Mouse (Mus musculus) spleen, adult 18-20 months (tissue): ENCODE measurements around the gene AC124502.3.

ENCODE experiments used
- DNase-seq, 2 experiments: peaks; one replicate each; pipeline ENCODE4 v3.0.0; 2022; ENCODE audit warnings: mixed read lengths in 2 of 2

AC124502.3 gene

DNA sequence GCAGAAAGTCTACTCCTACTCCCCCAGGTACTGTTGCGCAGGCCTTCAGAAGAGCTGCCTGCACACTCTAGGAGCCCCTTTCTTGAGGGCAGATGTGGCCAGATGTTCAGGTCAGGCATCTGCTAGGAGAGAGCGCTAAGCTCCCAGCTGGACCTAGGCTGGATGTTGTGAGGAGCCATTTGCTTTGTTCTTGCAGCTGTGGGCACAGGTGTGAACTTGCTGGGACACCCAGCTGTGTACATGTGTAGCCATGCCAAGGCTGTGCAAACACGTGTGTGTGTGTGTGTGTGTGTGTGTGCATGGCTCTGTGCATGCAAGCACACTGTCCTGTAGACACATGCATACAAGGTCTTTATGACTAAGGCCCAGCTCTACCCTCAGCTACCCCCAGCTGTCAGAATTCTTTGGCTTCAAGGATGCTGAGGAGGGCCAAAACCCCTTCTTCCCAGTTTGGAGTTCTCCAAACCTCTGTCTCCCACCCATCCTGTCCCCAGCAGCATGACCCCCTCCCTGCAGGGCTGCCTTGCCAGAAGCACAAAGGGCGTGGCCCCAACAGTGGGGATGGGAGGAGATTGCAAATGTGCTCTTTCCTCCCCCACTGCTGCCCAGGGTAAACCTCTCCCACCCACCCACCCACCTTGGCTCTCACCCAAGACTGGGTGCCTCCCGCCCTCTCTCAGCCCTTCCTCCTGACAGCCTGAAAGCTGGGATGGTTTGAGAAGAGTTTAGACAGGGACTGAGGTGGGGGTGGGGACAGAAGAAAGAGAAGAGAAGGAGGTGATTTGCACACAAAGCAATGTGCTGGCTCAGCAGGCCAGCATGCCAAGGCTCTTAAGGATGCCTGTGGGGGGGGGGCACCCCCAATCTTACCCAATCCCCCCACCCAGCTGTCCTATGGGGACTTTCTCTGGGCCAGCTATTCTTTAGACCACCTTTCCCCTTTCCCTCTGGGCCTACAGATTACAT is 22.0 kb downstream of the AC124502.3 start:
- no peak for DNase-seq

DNA sequence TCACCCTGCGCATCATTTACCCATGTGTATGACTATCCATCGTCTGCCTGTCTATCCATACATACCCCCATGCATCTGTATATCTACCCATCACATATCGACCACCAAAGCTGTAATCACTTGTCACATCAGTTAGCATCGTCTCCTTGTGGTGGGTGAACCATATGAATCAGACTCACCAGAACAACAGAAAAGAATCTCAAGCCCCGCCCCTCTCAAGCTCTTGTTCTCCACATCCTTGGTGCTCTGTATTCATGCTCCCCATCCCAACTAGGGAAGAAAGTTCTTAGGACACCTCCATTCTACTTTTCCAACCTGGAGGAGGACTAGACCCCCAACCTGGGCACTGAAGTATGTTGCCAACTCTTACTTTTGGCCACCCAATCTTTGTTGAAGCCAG is 23.4 kb downstream of the AC124502.3 start:
- no peak for DNase-seq

DNA sequence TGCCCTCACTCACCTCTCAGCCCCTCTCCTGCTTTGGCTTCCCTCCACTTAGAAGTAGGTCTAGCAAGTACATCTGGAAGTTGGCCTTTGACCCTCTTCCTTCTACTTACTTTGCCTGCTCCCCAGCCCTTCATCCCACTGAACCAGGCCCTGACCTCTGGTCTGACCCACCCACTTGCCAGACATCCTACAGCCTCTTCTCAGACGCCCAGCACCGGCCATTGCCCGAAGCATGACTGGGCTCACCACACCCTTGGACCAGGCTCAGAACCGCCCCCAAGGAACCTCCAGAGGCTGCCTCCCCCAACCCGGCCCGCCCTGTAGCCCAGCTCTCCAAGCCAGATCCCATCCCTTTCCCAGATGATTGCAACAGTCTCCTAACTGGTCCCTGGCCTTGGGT is 23.8 kb downstream of the AC124502.3 start:
- no peak for DNase-seq

DNA sequence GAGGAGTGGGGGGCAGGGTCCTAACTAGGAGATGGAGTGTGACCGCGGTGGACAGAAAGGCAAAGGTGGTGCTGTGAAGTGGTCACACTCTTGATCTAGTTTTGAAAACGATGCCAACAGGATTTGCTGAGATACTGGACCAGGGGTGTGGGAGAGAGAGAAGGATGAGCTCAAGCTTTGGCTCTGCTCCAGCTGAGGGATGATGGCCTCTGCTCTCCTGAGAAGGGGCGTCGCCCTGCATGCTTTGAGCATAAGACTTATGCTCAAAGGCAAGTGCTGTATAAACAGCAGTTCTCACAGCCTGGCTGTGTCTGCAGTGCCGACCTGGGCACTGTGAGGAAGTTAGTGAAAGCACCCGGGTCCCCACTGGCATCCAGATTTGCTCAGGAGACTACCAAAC is 26.4 kb downstream of the AC124502.3 start:
- no peak for DNase-seq

DNA sequence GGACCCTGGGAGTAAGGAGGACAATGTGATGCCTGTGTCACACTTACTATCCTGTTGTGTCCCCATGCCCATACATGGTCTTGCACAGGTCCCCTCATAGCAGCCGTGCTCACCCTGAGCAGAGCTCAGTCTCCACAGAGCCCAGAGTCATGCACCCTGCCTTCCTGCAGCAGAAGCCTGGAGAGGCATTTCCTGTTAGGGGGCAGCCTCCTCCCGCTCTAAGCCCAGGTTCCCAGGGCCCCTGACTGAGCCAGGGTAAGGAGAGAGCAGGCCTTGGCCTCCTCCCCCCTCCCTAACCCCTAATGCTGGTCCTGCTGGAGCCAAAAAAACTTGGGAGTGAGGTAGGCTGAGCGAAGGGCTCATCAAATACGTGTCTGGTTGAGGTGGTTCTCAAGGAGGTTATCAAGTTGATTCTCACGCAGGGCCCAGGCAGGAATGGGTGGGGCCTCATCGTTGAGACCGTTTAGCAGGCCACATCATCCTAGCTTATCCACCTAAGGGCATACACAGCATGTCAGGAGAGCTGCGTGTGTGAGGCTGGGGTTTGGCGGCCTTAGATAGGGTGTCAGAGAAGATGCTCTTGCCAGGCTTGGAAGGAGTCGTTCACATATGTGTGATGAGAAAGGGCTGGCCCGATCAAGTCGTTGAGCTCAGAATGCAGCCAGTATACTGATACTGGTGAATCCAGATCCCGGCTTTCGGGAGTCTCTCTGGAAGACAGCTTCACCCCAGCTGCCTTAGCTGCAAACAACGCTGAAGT is 28.5 kb downstream of the AC124502.3 start:
- no peak for DNase-seq

DNA sequence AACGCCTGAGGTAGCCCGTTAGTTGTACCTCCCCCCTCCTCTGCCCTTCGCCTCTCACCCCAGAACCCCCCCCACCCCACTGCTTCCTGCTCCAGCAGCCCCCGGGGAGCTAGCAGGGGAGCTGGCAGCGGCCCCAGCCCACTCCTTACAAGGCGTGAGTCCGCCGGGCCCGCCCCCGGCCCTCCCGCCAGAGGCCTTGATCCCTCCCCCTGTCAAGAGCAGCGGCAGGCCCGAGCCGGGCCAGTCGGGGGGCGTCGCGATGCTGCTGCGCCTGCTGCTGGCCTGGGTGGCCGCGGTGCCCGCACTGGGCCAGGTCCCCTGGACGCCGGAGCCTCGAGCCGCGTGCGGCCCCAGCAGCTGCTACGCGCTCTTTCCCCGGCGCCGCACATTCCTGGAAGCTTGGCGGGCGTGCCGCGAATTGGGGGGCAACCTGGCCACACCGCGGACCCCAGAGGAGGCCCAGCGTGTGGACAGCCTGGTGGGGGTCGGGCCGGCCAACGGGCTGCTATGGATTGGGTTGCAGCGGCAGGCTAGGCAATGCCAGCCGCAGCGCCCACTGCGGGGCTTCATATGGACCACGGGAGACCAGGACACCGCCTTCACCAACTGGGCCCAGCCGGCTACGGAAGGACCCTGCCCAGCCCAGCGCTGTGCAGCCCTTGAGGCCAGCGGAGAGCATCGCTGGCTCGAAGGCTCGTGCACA is 29.3 kb downstream of the AC124502.3 start, which contains the start of gene Cd248:
Cd248 (plus strand) TSS at position 212 of the 703 bp plus-strand sequence.
- no peak for DNase-seq

DNA sequence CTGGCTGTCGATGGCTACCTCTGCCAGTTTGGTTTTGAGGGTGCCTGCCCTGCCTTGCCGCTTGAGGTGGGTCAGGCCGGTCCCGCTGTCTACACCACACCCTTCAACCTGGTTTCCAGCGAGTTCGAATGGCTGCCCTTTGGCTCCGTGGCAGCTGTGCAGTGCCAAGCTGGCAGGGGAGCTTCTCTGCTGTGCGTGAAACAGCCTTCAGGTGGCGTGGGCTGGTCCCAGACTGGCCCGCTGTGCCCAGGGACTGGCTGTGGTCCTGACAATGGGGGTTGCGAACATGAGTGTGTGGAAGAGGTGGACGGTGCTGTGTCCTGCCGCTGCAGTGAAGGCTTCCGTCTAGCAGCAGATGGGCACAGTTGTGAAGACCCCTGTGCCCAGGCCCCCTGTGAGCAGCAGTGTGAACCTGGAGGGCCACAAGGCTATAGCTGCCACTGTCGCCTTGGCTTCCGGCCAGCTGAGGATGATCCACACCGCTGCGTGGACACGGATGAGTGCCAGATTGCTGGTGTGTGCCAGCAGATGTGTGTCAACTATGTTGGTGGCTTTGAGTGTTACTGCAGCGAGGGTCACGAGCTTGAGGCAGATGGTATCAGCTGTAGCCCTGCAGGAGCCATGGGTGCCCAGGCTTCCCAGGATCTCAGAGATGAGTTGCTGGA is 30.0 kb downstream of the AC124502.3 start:
- no peak for DNase-seq

DNA sequence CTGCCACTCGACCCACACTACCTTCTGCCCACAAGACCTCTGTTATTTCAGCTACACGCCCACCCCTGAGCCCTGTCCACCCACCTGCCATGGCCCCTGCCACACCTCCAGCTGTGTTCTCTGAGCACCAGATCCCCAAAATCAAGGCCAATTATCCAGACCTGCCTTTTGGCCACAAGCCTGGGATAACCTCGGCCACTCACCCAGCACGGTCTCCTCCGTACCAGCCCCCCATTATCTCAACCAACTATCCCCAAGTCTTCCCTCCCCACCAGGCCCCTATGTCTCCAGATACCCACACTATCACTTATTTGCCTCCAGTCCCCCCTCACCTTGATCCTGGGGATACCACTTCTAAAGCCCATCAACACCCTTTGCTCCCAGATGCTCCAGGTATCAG is 30.8 kb downstream of the AC124502.3 start:
- DNase-seq: no peak

DNA sequence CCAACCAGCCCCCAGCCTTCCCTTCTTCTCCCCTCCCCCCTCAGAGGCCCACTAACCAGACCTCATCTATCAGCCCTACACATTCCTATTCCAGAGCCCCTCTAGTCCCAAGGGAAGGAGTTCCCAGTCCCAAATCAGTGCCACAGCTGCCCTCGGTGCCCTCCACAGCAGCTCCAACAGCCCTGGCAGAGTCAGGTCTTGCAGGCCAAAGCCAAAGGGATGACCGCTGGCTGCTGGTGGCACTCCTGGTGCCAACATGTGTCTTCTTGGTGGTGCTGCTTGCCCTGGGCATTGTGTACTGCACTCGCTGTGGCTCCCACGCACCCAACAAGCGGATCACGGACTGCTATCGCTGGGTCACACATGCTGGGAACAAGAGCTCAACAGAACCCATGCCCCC is 31.3 kb downstream of the AC124502.3 start:
- DNase-seq: no peak

DNA sequence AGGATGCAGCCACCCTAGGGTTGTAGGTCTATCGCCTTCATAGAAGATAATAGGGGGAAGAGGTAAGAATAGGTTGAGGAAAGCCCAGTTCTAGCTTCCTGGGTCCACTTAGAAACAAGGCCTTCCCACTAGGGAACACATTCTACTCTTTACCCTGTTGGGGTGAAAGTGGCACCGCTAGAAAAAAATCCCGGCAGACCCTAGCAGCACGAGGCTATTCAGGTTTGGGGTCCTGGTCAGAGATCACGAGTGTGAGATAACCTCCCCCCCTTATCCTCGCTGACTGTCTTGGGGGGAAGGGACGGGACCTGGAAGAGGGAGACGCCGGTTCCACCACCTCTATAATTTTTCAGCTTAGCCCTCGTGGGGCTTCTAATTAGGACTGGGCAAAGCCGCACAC is 32.4 kb downstream of the AC124502.3 start:
- no peak for DNase-seq

DNA sequence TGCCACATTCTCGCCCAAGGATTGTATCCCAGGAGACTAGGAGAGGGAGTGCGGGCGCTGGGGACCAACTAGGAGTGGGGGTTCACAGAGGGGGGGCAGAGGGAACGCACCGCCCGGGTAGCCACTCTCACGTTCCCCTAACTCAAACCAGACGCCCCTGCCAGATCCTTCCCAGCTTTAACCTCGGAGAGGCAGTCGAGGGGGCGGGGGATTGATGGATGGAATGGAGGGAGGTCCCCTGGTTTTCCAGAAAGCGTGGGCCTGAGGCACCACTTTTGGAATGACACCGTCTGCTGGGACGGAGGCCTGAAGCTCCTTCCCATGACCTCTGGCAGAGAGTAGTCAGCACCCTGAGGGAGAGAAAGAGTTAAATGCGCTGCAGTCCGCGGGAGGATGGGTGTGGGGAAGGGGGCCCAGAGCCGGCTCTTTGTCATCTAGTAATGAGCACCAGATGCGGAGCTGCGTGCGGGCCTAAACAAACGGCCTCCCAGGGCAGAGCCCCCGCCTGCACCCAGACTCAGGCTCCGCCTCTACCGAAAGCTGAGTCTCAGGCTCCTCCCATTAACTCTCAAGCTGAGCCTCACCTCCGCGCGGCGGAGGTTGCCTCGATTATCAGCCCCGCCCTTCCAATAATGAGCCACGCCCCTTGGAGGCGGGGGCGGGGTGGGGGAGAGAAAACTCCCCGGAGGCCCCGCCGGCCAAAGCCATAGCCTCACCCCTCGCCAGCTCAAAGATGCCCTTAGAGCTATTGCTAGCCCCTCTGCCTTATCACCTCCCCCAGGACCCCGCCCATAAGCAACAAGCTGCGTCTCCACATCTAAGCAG is 33.1 kb downstream of the AC124502.3 start:
- peak; percentile 54 to 68 for DNase-seq

DNA sequence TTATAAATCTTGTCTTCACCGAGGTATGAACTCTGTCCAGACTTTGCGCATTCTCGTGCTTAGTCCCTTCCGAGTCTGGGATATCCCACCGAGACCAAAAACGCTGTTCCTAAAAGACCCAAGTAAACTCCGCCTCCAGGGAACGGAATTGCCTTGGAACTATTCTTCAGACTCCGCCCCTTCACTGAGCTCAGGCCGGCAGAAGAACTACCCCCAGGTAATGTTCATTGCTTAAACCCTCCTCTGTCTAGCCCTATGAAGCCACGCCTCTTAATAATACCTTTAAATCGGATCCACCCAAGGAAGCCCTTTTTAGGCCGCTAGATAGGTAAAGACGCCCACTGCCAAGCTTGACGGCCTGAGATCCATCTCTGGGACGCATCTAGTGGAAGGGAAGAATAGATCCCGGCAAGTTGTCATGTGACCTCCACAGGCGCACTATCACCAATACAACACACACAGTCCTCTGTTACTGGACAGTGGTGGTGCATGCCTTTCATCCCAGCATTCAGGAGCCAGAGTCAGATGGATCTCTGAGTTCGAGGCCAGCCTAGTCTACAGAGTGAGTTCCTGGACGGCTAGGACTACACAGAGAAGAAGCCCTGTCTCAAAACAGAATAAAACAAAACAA is 33.8 kb downstream of the AC124502.3 start:
- DNase-seq: no peak

DNA sequence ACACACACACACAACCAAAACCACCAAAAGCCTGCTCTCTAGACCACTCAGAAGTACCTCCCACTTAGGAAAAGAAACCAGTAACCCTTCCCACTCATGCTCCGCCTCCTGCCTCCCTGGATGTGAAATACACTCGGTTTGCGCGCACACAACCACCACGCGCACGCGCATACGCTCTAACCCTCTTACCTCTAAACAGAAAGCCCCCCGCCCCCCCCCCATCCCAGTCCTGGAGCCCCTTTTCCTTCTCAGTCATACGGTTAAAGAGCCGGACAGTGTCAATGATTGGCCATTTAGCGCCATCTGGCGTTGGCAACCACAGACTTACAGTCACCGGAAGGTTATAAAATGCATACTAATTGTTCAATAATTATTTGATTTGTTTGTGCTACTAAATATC is 34.3 kb downstream of the AC124502.3 start:
- DNase-seq: peak in 1 of 2 experiments; percentile 65

DNA sequence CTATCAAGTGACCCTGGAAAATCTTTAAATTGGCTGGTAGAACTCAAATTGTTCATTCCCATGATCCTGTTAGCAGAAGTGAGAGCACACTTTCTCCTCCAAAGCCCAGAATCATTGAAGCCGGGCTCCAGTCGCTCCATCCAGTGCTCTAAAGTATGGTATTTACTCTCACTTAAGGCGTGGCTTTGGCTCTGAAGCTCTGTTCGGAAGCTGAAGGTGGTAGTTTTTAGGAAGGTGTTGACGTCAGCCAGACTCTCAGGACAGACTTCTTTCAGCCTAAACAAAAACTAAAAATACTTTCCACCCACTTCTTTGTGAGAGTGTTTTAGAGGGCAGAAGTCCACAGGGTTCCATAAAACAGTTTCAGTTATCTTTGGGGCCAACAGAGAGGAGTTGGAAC is 34.8 kb downstream of the AC124502.3 start:
- DNase-seq: no peak

DNA sequence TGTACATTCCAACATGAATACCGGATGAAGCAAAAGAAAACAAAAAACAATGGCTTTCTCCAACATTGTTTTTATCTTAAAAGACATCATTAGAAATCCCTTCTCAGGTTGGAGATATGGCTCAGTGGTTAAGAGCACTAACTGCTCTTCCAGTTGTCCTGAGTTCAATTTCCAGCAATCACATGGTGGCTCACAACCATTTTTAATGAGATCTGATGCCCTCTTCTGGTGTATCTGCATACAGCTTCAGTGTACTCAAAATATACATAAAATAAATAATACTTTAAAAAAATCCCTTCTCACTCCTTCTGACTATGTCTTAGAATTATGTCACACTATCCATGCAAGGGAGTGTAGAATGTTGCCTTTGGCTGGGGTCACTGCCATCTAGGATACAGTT is 40.6 kb downstream of the AC124502.3 start:
- DNase-seq: no peak

DNA sequence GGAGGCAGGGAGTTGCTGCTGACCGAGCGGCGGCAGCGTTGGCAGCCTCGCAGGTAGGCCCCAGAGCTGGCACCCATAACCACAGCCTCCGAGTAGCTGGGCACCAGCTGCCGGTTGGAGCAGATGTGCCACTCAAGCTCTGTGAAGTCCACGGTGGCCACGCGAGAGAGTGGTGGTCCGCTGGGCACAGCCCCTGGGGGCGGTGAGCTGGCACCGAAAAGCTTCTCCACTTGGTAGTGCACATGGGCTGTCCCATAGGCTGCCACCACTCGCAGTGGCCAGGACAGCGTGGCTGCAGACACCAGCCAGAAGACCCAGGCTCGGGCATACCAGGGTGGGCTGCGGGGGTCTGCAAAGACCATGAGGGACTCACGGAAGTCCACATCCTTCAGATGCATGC is 43.3 kb downstream of the AC124502.3 start:
- DNase-seq: no peak

DNA sequence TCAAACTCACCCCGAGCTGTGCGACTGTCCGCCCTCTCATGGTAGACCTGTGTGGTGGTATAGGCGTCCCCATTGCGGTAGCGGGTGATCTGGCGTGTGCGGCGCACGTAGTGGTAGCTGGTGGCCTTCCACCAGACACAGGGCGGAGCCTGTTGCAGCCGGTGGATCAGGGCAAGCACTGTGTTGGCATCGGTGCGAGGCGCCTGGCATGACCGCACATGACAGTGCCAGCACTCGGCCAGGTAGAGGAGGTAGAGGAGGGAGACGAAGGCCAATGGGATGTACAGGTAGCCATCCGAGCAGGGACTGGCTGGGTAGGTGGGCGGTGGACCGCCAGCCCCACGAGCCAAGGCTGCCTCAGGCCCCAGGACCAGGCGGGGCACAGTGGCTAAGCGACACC is 43.9 kb downstream of the AC124502.3 start:
- no peak for DNase-seq

DNA sequence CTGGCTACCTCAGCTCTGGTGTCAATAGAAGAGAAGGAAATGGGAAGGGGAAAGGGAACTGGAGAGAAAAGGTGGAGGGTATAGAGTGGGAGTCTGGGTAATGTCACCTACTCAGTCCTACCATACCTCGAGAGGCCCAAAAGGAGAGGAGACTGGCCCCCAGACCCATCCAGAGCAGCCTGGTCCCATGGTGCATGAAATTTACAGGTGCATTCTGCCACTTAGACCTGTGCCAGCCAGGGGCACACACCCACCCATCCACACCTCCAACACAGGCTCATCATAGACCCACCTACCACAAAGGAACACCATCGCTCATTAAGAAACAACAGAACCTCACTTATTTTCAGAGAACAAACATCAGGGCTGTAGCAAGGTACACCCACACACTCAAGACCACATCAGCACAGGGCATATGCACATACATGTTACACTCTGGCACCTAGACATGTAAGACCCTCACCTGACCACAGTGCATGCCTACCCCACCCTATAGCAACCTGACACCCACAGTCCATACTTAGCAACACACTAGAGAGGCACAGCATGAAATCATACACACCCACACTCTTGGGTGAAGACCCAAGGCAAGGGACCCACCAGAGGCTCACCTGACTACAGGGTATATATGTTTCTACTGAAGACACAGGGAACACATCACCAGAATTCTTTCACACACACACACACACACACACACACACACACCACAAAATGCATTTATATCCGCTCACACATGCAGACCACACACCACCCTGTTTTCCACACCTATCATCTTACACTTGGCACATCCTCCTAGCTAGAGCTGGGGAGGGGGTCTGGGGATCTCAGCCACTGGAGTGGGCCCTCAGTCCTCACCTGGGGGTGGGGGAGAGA is 45.5 kb downstream of the AC124502.3 start:
- DNase-seq: no peak

DNA sequence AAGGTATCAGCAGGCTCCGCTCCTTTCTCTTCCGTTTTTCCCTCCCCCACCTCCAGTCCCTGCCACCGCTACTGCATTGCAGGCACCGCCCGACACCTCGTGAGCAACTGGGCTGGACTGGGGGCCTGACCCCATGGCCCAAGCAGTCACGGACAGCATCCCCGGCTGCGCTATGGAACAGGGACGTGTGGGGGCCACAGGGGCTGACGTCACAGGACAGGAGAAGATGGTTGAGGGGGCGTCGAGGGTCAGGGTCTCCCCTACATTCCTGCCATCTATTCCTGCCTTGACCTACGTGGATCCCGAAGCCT is 46.1 kb downstream of the AC124502.3 start:
- DNase-seq: no peak

DNA sequence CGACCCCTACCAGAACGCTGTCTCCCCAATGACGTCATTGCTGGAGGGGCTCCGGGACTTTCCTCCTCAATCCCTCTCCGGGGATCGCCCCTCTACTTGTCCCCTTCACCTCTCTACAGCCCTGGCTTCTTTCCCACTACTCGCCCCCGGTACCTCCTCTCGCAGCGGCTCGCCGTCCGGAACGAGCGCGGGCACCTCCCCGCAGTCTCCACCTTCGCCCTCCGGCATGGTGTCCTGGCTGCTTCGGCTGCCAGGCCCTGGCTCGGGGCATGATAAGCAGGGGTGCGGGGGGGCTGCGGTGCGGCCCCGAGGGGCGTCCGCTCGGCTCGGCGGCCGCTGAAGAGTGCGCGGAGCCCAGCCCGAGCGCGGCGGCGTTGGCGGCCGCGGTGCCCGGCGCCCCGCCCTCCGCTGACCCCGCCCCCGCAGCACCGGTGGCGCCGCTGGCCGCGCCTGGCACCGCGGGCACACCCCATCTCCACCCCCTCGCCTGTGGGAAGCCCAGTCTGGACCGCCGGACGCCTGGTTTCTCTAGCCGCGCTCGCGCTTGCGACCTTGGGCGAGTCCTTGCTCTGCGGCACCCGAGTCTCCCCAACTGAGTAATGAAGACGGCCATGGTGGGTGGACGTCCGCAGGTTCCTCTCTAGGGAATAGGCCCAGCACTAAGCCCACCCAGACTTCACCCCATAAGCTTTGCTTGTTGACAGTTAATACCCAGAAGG is 46.6 kb downstream of the AC124502.3 start, which contains the start of gene Tmem151a:
Tmem151a (minus strand) TSS at position 387 of the 719 bp plus-strand sequence.
- DNase-seq: no peak
